Mouse (Mus musculus): ENCODE data around the gene Epor. TPM values are rescaled to one million over a fixed set of nuclear protein-coding genes. Genes with fewer than 3 reads are reported as not detected.

Epor gene
- total RNA-seq (2023): not detected in 4 replicates

DNA sequence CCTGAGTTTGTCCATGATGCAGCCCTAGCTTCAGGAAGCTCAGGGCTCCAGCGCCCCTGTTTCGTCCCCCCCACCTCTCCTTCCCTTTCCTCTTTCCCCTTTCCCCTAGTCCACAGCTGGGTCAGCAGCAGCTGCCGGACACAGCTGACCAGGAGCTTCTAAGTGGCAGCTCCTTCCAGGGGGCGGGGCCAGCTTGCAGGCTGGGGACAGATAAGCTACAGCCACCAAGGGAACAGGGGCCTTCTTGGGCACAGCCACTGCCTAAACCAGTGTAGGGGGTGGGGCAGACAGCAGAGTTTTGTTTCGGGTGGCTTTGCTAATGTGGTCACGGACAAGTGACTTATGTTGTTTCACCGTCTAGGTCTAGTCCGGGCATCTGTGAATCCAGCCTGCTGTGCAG lies at the start of gene Epor:
TSS of gene Epor (minus strand) at position 90 of the 400 bp plus-strand sequence.

GRCm38 (mm10) chr9:22002194-22003162 lies 39.2 kb upstream of the Epor start, which contains the start of the genes Ccdc151 and Prkcsh:
TSS of gene Ccdc151 (minus strand) at chr9:22002634.
TSS of gene Prkcsh (plus strand) at chr9:22002806.

GRCm38 (mm10) chr9:21989230-21990110 lies 26.2 kb upstream of the Epor start, which contains the start of gene Rgl3:
TSS of gene Rgl3 (minus strand) at chr9:21989446.

GRCm38 (mm10) chr9:21955570-21956281 lies 7.6 kb downstream of the Epor start, which contains the start of gene Swsap1:
TSS of gene Swsap1 (plus strand) at chr9:21955755.

DNA sequence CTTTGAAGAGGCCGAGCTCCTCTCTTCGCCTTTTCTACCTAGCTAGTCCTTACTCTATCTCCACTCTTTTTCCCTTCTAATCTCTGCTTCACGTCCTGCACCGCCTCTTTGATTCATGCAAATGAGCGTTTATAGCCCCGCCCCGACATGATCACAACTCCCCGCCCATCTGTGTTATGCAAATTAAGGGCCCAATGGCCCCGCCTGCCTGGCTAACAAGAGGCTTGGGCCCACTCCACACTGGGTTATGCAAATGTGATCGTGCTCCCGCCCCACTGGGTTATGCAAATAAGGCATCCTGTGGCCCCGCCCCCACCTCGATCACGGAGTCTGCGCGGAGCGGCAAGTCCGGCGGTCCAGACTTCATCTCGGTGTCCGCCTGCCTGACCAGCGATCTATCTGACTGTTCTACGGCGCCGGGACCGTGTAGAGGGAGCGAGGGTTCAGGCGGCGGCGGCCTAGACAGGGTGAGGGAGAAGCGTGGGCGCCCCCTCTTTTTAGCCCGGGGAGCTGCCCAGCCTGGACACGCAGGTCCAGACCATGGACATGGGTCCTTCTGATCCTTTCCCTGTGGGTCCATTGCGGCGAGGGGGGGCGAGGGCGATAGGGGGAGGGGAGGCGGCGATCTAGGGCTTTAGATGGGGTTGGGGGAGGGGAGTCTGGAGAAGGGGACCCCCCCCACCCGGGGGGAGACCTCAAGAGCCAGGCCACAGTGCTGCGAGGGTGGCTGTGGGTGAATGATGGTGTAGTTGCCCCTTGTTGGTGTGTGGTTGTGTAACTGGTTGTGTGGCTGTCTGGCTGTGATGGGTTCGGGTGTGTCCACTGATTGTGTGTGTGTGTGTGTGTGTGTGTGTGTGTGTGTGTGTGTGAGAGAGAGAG lies 26.4 kb downstream of the Epor start, which contains the start of gene Plppr2:
TSS of gene Plppr2 (plus strand) at position 342 of the 879 bp plus-strand sequence.

GRCm38 (mm10) chr9:21927208-21927753 lies 36.0 kb downstream of the Epor start, which contains the start of the genes Ccdc159 and Tmem205:
TSS of gene Ccdc159 (plus strand) at chr9:21927471.
TSS of gene Tmem205 (minus strand) at chr9:21927556.

DNA sequence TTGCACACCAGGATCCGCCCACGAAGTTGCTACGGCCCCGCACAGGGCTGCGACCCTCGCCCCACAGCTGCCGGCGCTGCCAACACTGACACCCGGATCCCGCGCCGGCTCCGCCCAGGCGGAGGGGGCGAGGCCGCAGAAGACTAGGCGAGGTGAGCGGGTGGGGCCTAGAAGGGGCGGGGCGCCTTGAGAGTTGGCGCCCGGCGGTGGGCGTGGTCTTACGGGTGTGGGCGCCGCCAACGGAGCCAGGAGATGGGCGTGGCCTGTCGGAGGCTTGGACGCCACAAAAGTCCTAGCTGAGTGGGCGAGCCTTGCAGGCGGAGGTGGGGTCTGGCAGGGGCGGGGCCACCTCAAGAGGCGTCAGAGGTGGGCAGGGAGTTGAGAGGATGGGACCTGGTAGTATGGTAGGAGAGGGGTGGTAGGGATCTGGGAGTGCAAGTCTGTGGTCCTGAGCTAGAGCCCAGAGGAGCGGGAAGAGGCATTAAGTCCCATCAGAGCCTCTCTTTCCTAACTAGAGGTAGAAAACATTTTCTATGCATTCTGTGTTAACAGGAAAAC lies 45.2 kb downstream of the Epor start, which contains the start of gene Rab3d:
TSS of gene Rab3d (minus strand) at position 158 of the 558 bp plus-strand sequence.

Other genes starting within 250 kb of the Epor start
- gene Ldlr, start 240.0 kb downstream of the Epor start, total RNA-seq (2023): 17.1 to 22.6 TPM (median 18.9 TPM) in 4 replicates
- gene Spc24, start 203.2 kb downstream of the Epor start, total RNA-seq (2023): 1.8 to 4.0 TPM (median 2.8 TPM) in 4 replicates
- gene Kank2, start 164.8 kb downstream of the Epor start, total RNA-seq (2023): 0.23 to 0.76 TPM (median 0.41 TPM) in 4 replicates
- gene Angptl8, start 128.0 kb downstream of the Epor start, total RNA-seq (2023): not detected in 4 replicates
- 13.1 to 17.6 TPM (median 16.5 TPM) in 4 replicates for gene Dock6, start 110.9 kb downstream of the Epor start, total RNA-seq (2023)
- gene Rab3d, start 45.3 kb downstream of the Epor start, total RNA-seq (2023): 3.3 to 5.5 TPM (median 3.6 TPM) in 4 replicates
- 0.89 TPM in 1 of 4 replicates, not detected in the others for gene Ccdc159, start 36.0 kb downstream of the Epor start, total RNA-seq (2023)
- 0.95 to 1.5 TPM in 2 of 4 replicates, not detected in the others for gene Tmem205, start 36.0 kb downstream of the Epor start, total RNA-seq (2023)
- gene Plppr2, start 26.5 kb downstream of the Epor start, total RNA-seq (2023): 1.3 to 1.4 TPM (median 1.3 TPM) in 4 replicates
- gene Swsap1, start 7.8 kb downstream of the Epor start, total RNA-seq (2023): 7.7 to 11.2 TPM (median 9.9 TPM) in 4 replicates
- gene Rgl3, start 25.9 kb upstream of the Epor start, total RNA-seq (2023): not detected in 4 replicates
- not detected in 4 replicates for gene Ccdc151, start 39.1 kb upstream of the Epor start, total RNA-seq (2023)
- gene Prkcsh, start 39.3 kb upstream of the Epor start, total RNA-seq (2023): 64.4 to 73.1 TPM (median 72.2 TPM) in 4 replicates
- not detected in 4 replicates for gene Elavl3, start 88.5 kb upstream of the Epor start, total RNA-seq (2023)
- not detected in 4 replicates for gene Gm49318, start 107.8 kb upstream of the Epor start, total RNA-seq (2023)
- 28.4 to 35.4 TPM (median 33.4 TPM) in 4 replicates for gene Zfp653, start 107.9 kb upstream of the Epor start, total RNA-seq (2023)
- gene Ecsit, start 121.9 kb upstream of the Epor start, total RNA-seq (2023): 17.8 to 24.6 TPM (median 20.1 TPM) in 4 replicates
- gene Cnn1, start 135.7 kb upstream of the Epor start, total RNA-seq (2023): not detected in 4 replicates
- gene Elof1, start 153.7 kb upstream of the Epor start, total RNA-seq (2023): 32.6 to 40.3 TPM (median 38.1 TPM) in 4 replicates
- 180 to 182 TPM (median 181 TPM) in 4 replicates for gene Acp5, start 172.2 kb upstream of the Epor start, total RNA-seq (2023)
- gene Pigyl, start 193.3 kb upstream of the Epor start, total RNA-seq (2023): 9.4 to 13.4 TPM (median 12.8 TPM) in 4 replicates
- not detected in 4 replicates for gene Zfp872, start 224.6 kb upstream of the Epor start, total RNA-seq (2023)